Mouse (Mus musculus) limb, embryonic 10.5 days (tissue): ENCODE results near the gene Tgm2. TPM values are rescaled to one million over a fixed set of nuclear protein-coding genes. Genes with fewer than 3 reads are reported as not detected.

ENCODE experiments used
- DNase-seq: peaks from one replicate; pipeline ENCODE4 v3.0.0-alpha.2; 2017; ENCODE audit warnings: low spot score
- H3K27ac ChIP-seq: fragments of 300-500 bp; sonication (generic); 2 replicates; pipeline ENCODE4 v1.5.1; 2016; ENCODE audit warnings: mild to moderate bottlenecking
- H3K27me3 ChIP-seq: fragments of 300-500 bp; sonication (generic); 2 replicates; pipeline ENCODE4 v1.6.1; 2016; ENCODE audit warnings: low read depth, mild to moderate bottlenecking; ENCODE audit not compliant: poor library complexity, severe bottlenecking
- H3K36me3 ChIP-seq: fragments of 300-500 bp; sonication (generic); 2 replicates; pipeline ENCODE4 v1.6.1; 2016; ENCODE audit warnings: mild to moderate bottlenecking, moderate library complexity
- H3K4me1 ChIP-seq: fragments of 300-500 bp; sonication (generic); 2 replicates; pipeline ENCODE4 v1.6.1; 2016
- H3K4me3 ChIP-seq: fragments of 300-500 bp; sonication (generic); 2 replicates; pipeline ENCODE4 v1.5.1; 2016; ENCODE audit warnings: mild to moderate bottlenecking, moderate library complexity
- H3K9me3 ChIP-seq: fragments of 300-500 bp; sonication (generic); replicated peaks from 2 replicates; pipeline ENCODE4 v1.6.1; 2016; ENCODE audit warnings: mild to moderate bottlenecking
- WGBS: fragments of 180-500 bp; shearing (Covaris S2); methylation state at CpG from one replicate; pipeline ENCODE4 v1.1.7; 2016; 5-methylcytosine and 5-hydroxymethylcytosine counted together
- polyA plus RNA-seq: library from polyadenylated mRNA; unstranded; fragments of >200 nt; fragmentation: Nextera tagmentation; extraction: Ambion mirVana; gene quantifications from 2 replicates; pipeline ENCODE4 v1.2.1, GENCODE M21; 2016

The Tgm2 gene
- polyA plus RNA-seq, 1 experiment from 2014 or later = 3.7 TPM

DNA sequence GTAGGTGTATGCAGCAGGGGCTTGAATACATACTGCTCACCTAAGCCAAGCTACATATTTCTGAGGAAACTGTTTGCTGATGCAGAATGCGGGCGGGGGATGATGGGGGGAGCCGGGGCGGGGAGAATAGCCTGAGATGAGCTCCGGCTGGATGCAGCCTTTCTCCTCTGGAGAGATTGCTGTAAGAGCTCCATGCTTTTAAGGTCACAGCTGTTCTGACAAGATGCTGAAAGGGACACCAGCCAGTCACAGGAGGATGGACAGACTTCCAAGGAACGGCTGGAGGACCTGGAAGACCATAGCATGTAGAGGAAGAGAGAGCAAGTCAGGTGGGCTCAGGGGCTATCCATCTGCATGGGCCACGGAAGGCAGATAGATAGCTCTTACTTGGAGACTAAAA lies 51.9 kb downstream of the Tgm2 start:
- no peaks in the 10 kb centered on the region for H3K9me3 ChIP-seq
- peaks cover 16% of the 10 kb centered on the region for H3K4me1 ChIP-seq
- 90% methylated on average over 7 of the region's 7 CpGs for WGBS
- H3K4me3 ChIP-seq = no peak overlapping the region
- H3K27ac ChIP-seq = no peak overlapping the region
- H3K36me3 ChIP-seq = no peaks in the 10 kb centered on the region
- no peaks in the 10 kb centered on the region for H3K27me3 ChIP-seq
- no peak for DNase-seq

DNA sequence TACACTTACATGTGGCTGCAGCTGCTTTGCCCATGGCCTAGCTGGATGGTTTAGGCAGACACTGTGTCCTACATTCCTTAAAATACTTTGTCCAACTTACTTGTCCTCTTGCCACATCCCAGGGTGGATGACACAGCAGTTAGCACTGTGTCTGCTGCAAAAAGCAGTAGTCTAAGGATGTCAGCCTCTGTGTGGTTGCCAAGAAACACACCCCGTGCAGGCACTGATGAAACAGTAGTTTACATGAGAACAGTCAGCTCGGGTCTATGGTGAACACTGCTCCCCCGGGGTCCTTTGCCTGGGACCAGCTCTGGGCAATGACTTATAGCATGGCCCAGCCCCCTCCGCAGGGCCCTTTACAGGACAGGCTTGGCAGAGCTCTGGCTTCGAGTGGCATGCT lies 52.9 kb downstream of the Tgm2 start:
- DNase-seq = no peak
- H3K27ac ChIP-seq = no peak overlapping the region
- H3K36me3 ChIP-seq = no peaks in the 10 kb centered on the region
- H3K9me3 ChIP-seq = no peaks in the 10 kb centered on the region
- no peak overlapping the region for H3K4me3 ChIP-seq
- WGBS = 72% methylated on average over 5 of the region's 5 CpGs
- no peaks in the 10 kb centered on the region for H3K27me3 ChIP-seq
- peaks cover 16% of the 10 kb centered on the region for H3K4me1 ChIP-seq

GRCm38 (mm10) chr2:158090096-158090495 lies 56.1 kb downstream of the Tgm2 start:
- Histone ChIP-seq H3K36me3 (no peaks in the 10 kb centered on the region), H3K27me3 (no peaks in the 10 kb centered on the region), H3K4me3 (no peak overlapping the region), H3K9me3 (no peaks in the 10 kb centered on the region), H3K27ac (no peak overlapping the region), H3K4me1 (peaks cover 16% of the 10 kb centered on the region)
- DNase-seq = no peak
- WGBS = 87% methylated on average over 4 of the region's 4 CpGs

- no peaks in the 10 kb centered on the region for H3K9me3 ChIP-seq
- DNase-seq = no peak
- WGBS = 74% methylated on average over 8 of the region's 8 CpGs
- no peaks in the 10 kb centered on the region for H3K27me3 ChIP-seq
- H3K27ac ChIP-seq = no peak overlapping the region
- H3K36me3 ChIP-seq = no peaks in the 10 kb centered on the region
- no peak overlapping the region for H3K4me3 ChIP-seq
- no peaks in the 10 kb centered on the region for H3K4me1 ChIP-seq
These were observed 61.8 kb downstream of the Tgm2 start for GRCm38 (mm10) chr2:158084486-158084885.

- 88% methylated on average over 9 of the region's 9 CpGs for WGBS
- no peak for DNase-seq
- no peaks in the 10 kb centered on the region for H3K9me3 ChIP-seq
- peaks cover 27% of the 10 kb centered on the region for H3K36me3 ChIP-seq
- H3K4me1 ChIP-seq = peaks cover 12% of the 10 kb centered on the region
- H3K4me3 ChIP-seq = no peak overlapping the region
- no peak overlapping the region for H3K27ac ChIP-seq
- no peaks in the 10 kb centered on the region for H3K27me3 ChIP-seq
These were observed 65.5 kb downstream of the Tgm2 start for GRCm38 (mm10) chr2:158080622-158081241.

DNA sequence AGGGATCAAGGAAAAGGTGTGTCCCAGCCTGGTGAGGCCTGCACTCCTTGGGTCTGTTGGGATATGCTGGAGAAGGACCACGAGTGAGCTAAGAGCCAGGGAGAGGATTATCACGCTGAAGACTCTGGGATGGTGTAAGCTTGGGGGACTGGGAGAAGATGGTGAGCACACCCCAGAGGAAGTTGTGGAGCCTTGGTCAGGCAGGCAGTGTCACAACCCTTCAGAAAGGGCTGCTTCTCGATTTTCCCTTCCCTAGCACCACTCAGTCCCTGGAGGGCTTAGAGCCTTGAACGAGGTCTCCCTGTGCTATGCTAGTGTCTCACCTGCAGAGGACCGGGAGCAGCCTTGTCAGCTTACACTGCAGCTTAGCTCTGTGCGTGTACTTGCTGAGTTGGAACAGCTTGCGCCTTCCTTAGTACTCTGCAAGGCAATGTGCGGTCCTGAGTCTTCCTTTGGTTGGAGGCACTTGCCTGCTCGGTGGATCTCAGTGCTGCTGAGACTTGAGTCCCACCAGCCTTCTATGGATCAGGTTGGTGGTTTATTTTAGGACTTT lies 66.3 kb downstream of the Tgm2 start:
- 66% methylated on average over 9 of the region's 9 CpGs for WGBS
- no peak for DNase-seq
- Histone ChIP-seq H3K27me3 (no peaks in the 10 kb centered on the region), H3K36me3 (peaks cover 35% of the 10 kb centered on the region), H3K4me1 (peaks cover 12% of the 10 kb centered on the region), H3K27ac (no peak overlapping the region), H3K9me3 (no peaks in the 10 kb centered on the region), H3K4me3 (no peak overlapping the region)

- Histone ChIP-seq H3K9me3 (no peaks in the 10 kb centered on the region), H3K36me3 (peaks cover 45% of the 10 kb centered on the region), H3K27me3 (no peaks in the 10 kb centered on the region), H3K27ac (no peak overlapping the region), H3K4me1 (peaks cover 12% of the 10 kb centered on the region), H3K4me3 (no peak overlapping the region)
- 86% methylated on average over 7 of the region's 7 CpGs for WGBS
- DNase-seq = no peak
These were observed 67.3 kb downstream of the Tgm2 start for GRCm38 (mm10) chr2:158078971-158079370.

DNA sequence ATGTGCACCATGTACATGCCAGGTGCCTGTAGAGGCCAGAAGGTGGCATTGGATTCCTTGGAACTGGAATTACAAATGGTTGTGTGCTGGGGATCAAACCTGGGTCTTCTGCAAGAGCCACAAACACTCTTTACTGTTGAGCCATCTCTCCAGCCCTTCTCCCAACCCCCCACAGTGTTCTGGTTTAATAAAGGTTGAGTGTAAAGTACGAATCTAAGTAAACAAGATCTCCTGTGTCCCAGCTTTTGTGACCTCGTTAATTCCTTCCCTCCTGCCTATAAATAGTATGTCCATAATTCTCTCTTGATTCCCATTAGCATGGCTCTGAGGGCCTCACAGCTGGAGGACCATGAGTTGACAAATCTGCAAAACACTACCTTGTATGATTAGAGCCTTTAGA lies 68.3 kb downstream of the Tgm2 start:
- WGBS = 74% methylated on average over 2 of the region's 2 CpGs
- H3K36me3 ChIP-seq = peaks cover 55% of the 10 kb centered on the region
- DNase-seq = no peak

GRCm38 (mm10) chr2:158076690-158077089 lies 69.5 kb downstream of the Tgm2 start:
- H3K36me3 ChIP-seq = peaks cover 68% of the 10 kb centered on the region
- H3K4me1 ChIP-seq = peaks cover 12% of the 10 kb centered on the region
- WGBS = 95% methylated on average over 6 of the region's 6 CpGs
- DNase-seq = no peak
- H3K4me3 ChIP-seq = no peak overlapping the region
- no peak overlapping the region for H3K27ac ChIP-seq
- no peaks in the 10 kb centered on the region for H3K27me3 ChIP-seq
- no peaks in the 10 kb centered on the region for H3K9me3 ChIP-seq

More for the DNA sequence above, 68.3 kb downstream of the Tgm2 start:
- H3K4me1 ChIP-seq = peaks cover 12% of the 10 kb centered on the region
- no peak overlapping the region for H3K27ac ChIP-seq
- no peak overlapping the region for H3K4me3 ChIP-seq
- H3K9me3 ChIP-seq = no peaks in the 10 kb centered on the region
- no peaks in the 10 kb centered on the region for H3K27me3 ChIP-seq

DNA sequence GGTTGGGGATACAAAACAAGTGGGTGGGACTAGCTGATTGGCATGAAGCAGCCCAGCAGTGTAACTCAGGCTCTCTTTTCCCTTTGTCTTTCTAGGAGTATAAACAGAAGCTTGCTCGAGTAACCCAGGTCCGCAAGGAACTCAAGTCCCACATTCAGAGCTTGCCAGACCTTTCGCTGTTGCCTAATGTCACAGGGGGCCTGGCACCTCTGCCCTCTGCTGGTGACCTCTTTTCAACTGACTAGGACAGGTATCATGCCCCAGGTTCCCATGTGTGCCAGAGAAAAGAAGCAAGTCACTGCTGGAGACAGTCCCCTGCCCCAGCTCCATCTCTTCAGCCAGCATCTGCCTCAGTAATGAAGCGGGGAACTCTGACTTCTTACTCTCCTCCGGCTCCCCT lies 71.4 kb downstream of the Tgm2 start:
- H3K4me1 ChIP-seq = peaks cover 12% of the 10 kb centered on the region
- H3K27me3 ChIP-seq = no peaks in the 10 kb centered on the region
- WGBS = 94% methylated on average over 5 of the region's 5 CpGs
- no peak overlapping the region for H3K4me3 ChIP-seq
- no peak overlapping the region for H3K27ac ChIP-seq
- H3K9me3 ChIP-seq = no peaks in the 10 kb centered on the region
- DNase-seq = no peak
- peaks cover 86% of the 10 kb centered on the region for H3K36me3 ChIP-seq

GRCm38 (mm10) chr2:158071633-158071995 lies 74.6 kb downstream of the Tgm2 start:
- DNase-seq = no peak
- no peak overlapping the region for H3K27ac ChIP-seq
- 92% methylated on average over 5 of the region's 5 CpGs for WGBS

GRCm38 (mm10) chr2:158070885-158071632 lies 75.2 kb downstream of the Tgm2 start:
- H3K27ac ChIP-seq = no peak overlapping the region

More at GRCm38 (mm10) chr2:158071633-158071995, 74.6 kb downstream of the Tgm2 start:
- peaks cover 88% of the 10 kb centered on the region for H3K36me3 ChIP-seq
- H3K4me1 ChIP-seq = no peaks in the 10 kb centered on the region
- no peak overlapping the region for H3K4me3 ChIP-seq
- no peaks in the 10 kb centered on the region for H3K9me3 ChIP-seq
- no peaks in the 10 kb centered on the region for H3K27me3 ChIP-seq

DNA sequence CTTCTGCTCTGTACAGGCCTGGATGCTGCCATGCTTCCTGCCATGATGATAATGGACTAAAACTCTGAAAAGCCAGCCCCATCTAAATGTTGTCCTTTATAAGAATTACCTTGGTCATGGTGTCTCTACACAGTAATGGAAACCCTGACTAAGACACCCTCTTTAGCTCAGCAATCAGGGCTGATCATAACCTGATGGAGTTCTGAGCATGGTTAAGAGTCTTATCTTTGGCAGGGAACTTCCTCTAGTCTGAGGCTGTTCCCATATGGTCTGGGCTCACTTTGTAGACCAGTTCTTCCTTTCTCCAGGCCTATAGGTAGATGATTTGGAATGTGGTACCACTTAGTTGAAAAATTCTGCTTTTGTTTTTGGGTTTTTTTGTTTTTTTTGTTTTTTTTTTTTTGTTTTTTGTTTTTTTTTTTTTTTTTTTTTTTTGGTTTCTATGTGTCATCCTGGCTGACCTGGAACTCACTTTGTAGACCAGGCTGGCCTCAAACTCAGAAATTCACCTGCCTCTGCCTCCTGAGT lies 77.7 kb downstream of the Tgm2 start:
- Histone ChIP-seq H3K36me3 (peaks cover 86% of the 10 kb centered on the region), H3K4me1 (no peaks in the 10 kb centered on the region)

More at GRCm38 (mm10) chr2:158070885-158071632, 75.2 kb downstream of the Tgm2 start:
- H3K27me3 ChIP-seq = no peaks in the 10 kb centered on the region
- no peak for DNase-seq
- no peaks in the 10 kb centered on the region for H3K9me3 ChIP-seq
- peaks cover 87% of the 10 kb centered on the region for H3K36me3 ChIP-seq
- H3K4me3 ChIP-seq = no peak overlapping the region
- 81% methylated on average over 3 of the region's 3 CpGs for WGBS
- no peaks in the 10 kb centered on the region for H3K4me1 ChIP-seq

More for the DNA sequence above, 77.7 kb downstream of the Tgm2 start:
- Histone ChIP-seq H3K27me3 (no peaks in the 10 kb centered on the region), H3K4me3 (no peak overlapping the region), H3K27ac (no peak overlapping the region), H3K9me3 (no peaks in the 10 kb centered on the region)
- no peak for DNase-seq
